8 mouse cellular contexts compared by ENCODE assay signal in the genomic region with DNA sequence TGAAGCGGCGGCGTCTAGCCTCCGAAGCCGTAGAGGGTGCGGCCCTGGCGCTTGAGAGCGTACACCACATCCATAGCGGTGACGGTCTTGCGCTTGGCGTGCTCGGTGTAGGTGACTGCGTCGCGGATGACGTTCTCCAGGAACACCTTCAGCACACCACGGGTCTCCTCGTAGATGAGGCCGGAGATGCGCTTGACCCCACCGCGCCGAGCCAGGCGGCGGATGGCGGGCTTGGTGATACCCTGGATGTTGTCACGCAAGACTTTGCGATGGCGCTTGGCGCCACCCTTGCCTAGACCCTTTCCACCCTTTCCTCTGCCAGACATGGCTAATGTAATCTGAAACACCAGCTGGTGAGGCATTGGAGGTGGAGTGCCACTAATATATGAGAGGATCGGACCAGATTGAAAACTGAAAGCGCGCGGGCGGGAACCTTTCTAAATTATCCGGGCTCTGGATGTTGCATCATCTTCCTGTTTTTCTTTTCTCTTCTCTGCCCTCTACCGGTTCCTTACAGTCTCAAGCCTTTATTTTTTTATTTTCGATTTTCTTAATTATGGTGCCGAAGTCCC. TPM values are rescaled to one million over a fixed set of nuclear protein-coding genes. Genes with fewer than 3 reads are reported as not detected.
A peak's percentile ranks its signal among the peaks of the same experiment; 100 is the strongest.
DNase-seq lines count a peak whose midpoint lies in the region; ATAC-seq and TF ChIP-seq lines count a peak whose summit lies in the region.

Gene Hist2h4, minus strand, starts transcription at position 333 of the 572 bp plus-strand sequence.

- ATAC-seq in forebrain, postnatal 0 days = peak; percentile 91
- ATAC-seq in lung, embryonic 14.5 days (ENCODE audit: insufficient read depth) = peak; percentile 89
- peak; percentile 74 for ATAC-seq in neutrophil, adult 5-6 weeks (ENCODE audit: extremely low read depth, insufficient number of reproducible peaks, low FRiP score, poor library complexity, severe bottlenecking)

- peak; percentile 100 for TF ChIP-seq POLR2A in cerebellum, adult 2 months (IDR thresholded peaks at IDR 0.05; ENCODE audit: borderline replicate concordance, insufficient read depth, low read length)

- WGBS in cerebellum, adult 2 months = under 1% methylated on average over 40 of the region's 40 CpGs
- under 1% methylated on average over 40 of the region's 40 CpGs for WGBS in forebrain, postnatal 0 days
- under 1% methylated on average over 40 of the region's 40 CpGs for WGBS in lung, embryonic 14.5 days

- H3K4me1 ChIP-seq in cerebellum, adult 2 months (ENCODE audit: control insufficient read depth, insufficient read depth, low read length) = peaks cover 6% of the 10 kb centered on the region; the same call in 1 of the 2 replicates
- H3K4me1 ChIP-seq in forebrain, postnatal 0 days (ENCODE audit: insufficient read depth) = peaks cover 16% of the 10 kb centered on the region
- peaks cover 9% of the 10 kb centered on the region for H3K4me1 ChIP-seq in lung, embryonic 14.5 days (ENCODE audit: insufficient read depth)

- peak; percentile 100 for DNase-seq in MEL-GATA-1-ER (ENCODE audit: extremely low read depth, low read depth)
- DNase-seq in cerebellum, adult 2 months = peak; percentile 98 to 99
- peak; percentile 97 for DNase-seq in forebrain, postnatal 0 days
- DNase-seq in heart, postnatal 4 days = peak; percentile 95
- DNase-seq in layer of hippocampus, adult 8-10 months (ENCODE audit: low spot score in 2 of 2) = peak; percentile 97 to 99
- peak; percentile 99 for DNase-seq in lung, embryonic 14.5 days
- peak; percentile 85 for DNase-seq in testis, postnatal 14 days (ENCODE audit: low spot score)

- no peaks in the 10 kb centered on the region for H3K9me3 ChIP-seq in forebrain, postnatal 0 days (ENCODE audit: low read length)
- H3K9me3 ChIP-seq in lung, embryonic 14.5 days (ENCODE audit: low read depth, low read length) = no peaks in the 10 kb centered on the region

- H3K4me2 ChIP-seq in forebrain, postnatal 0 days (ENCODE audit: low read depth) = peak within 1 kb of the TSS; percentile 73
- peak within 1 kb of the TSS; percentile 85 for H3K4me2 ChIP-seq in lung, embryonic 14.5 days

- H3K9ac ChIP-seq in forebrain, postnatal 0 days = peak within 1 kb of the TSS; percentile 92
- H3K9ac ChIP-seq in lung, embryonic 14.5 days = peak within 1 kb of the TSS; percentile 80

- peak within 1 kb of the TSS; percentile 72 for H3K4me3 ChIP-seq in cerebellum, adult 2 months (replicated peaks; ENCODE audit: insufficient read depth, low read depth, low read length)
- peak within 1 kb of the TSS; percentile 59 for H3K4me3 ChIP-seq in forebrain, postnatal 0 days (ENCODE audit: low read depth, low read length)
- peak within 1 kb of the TSS; percentile 60 for H3K4me3 ChIP-seq in lung, embryonic 14.5 days (ENCODE audit: low read depth, low read length)

- peak within 1 kb of the TSS; percentile 91 for H3K27ac ChIP-seq in cerebellum, adult 2 months (ENCODE audit: insufficient read depth, low read length)
- peak within 1 kb of the TSS; percentile 98 for H3K27ac ChIP-seq in forebrain, postnatal 0 days (ENCODE audit: low read depth, low read length)
- peak within 1 kb of the TSS; percentile 99 for H3K27ac ChIP-seq in lung, embryonic 14.5 days (ENCODE audit: low read depth)

- TF ChIP-seq CTCF in cerebellum, adult 2 months (IDR thresholded peaks at IDR 0.05; ENCODE audit: borderline replicate concordance, insufficient read depth, low read depth, low read length) = no peak; the same call in 1 of the 2 replicates
- TF ChIP-seq CTCF in forebrain, postnatal 0 days (IDR thresholded peaks at IDR 0.05; ENCODE audit: low read depth) = peak; percentile 64
- peak; percentile 50 for TF ChIP-seq CTCF in lung, embryonic 14.5 days (IDR thresholded peaks at IDR 0.05; ENCODE audit: low read depth)

- no peaks in the 10 kb centered on the region for H3K27me3 ChIP-seq in cerebellum, adult 2 months (ENCODE audit: control insufficient read depth, insufficient read depth, low read length)
- no peaks in the 10 kb centered on the region for H3K27me3 ChIP-seq in forebrain, postnatal 0 days (ENCODE audit: insufficient read depth, low read length)
- H3K27me3 ChIP-seq in lung, embryonic 14.5 days (ENCODE audit: insufficient read depth, low read length) = no peaks in the 10 kb centered on the region

- H3K36me3 ChIP-seq in forebrain, postnatal 0 days (ENCODE audit: insufficient read depth) = no peaks in the 10 kb centered on the region
- H3K36me3 ChIP-seq in lung, embryonic 14.5 days (ENCODE audit: insufficient read depth) = no peaks in the 10 kb centered on the region

RNA-seq across cellular contexts. Expression of gene Hist2h4, which starts in this region (rescaled TPM):
- polyA plus RNA-seq in cerebellum, adult 2 months (2012; rRNA removed) = 6.2 and 8.7 TPM in 2 replicates
- total RNA-seq in forebrain, postnatal 0 days (2014; rRNA removed) = 52.8 and 60.5 TPM in 2 replicates
- 3.5 and 5.1 TPM in 2 replicates for polyA plus RNA-seq in forebrain, postnatal 0 days (2015; fragmentation: Nextera tagmentation; extraction: Ambion mirVana)
- 10 to 100 TPM; 81.1 to 87.3 TPM for total RNA-seq in heart, postnatal 4 days (2021)
- total RNA-seq in layer of hippocampus, adult 8-10 months (2022) = 10 to 100 TPM; 25.1 to 32.1 (median 27.3) TPM
- polyA plus RNA-seq in lung, embryonic 14.5 days (2014; fragmentation: Nextera tagmentation; extraction: Ambion mirVana) = 11.3 and 16.6 TPM in 2 replicates
- 51.9 and 61.8 TPM in 2 replicates for total RNA-seq in neutrophil, adult 5-6 weeks (2017)

Comparison
In these comparisons a context has a peak if more than half of its experiments do, and no peak if none do; other contexts are left out.
1. Peak in every context shown above with its lines: DNase-seq, ATAC-seq, H3K4me3 ChIP-seq and H3K27ac ChIP-seq.